Mouse (Mus musculus): ENCODE data around the gene Sirt1.
"Not testable (repeated sequence)": the region's sequence is repeated elsewhere in the genome, so short reads cannot be mapped to it uniquely, and the experiment has no call there.

Gene Sirt1

DNA sequence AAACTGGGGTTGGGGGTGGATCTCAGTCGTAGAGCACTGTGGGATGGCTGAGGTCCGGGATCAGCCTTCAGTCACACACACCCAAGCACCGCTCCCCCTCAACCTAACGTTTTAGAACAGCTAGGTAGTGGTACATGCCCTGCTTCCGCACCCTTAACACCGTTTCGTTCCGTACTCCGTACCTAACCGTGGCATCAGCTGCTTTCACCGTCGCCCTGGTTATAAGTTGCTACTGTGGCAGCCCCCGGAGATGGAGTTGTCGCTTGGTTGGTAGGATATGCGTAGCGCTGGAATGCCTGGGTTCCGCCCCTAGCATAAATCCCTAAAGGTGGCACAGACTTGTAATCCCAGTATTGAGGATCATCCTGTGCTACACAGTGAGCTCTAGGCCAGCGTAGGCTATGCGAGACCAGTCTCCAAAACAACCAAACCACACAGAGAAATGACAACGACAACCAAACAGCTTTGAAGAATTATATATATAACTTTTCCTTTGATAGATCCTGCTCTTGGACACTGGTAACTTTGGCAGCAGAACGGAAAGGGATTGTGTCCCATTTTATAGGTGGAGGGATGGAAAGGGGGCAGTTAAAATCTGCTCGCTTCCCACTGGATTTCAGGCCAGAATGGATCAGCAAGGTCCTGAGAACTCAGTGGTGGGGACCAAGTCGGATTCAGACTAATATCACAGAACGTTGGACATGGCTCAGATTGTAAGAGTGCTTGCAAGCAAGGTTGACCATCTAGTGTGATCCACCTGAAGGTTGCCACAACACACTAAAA lies at the start of gene Sirt1:
Sirt1 (minus strand) TSS at position 207 of the 783 bp plus-strand sequence.
- DNase-seq (ENCODE audit: low read depth, low spot score) = no peak

GRCm38 (mm10) chr10:63429785-63430305 lies 48.3 kb upstream of the Sirt1 start, which contains the start of gene Ctnna3:
Gene Ctnna3, plus strand, starts transcription at chr10:63430098.
- peak; percentile 87 for DNase-seq (ENCODE audit: low read depth, low spot score)

DNA sequence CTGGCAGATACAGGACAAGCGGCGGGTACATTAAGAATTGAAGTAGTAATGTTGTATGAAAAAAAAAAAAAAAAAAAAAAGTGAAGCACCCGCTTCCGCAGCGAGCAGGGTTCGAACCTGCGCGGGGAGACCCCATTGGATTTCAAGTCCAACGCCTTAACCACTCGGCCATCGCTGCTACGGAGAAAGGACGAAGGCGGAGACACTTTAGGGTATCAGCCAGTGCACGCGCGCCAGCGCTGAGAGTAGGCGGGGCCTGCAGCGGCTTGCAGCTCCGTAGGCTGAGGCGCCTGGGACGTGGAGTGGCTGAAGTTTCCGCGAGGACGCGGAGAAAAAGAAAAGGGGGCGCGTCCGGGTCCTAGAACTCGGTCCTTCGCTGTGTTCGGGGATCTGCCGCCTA lies 47.9 kb upstream of the Sirt1 start:
- peak; percentile 90 for DNase-seq (ENCODE audit: low read depth, low spot score)

- DNase-seq (ENCODE audit: low read depth, low spot score) = no peak
Measured at GRCm38 (mm10) chr10:63429023-63429340, 47.5 kb upstream of the Sirt1 start.

- no peak for DNase-seq (ENCODE audit: low read depth, low spot score)
Measured at GRCm38 (mm10) chr10:63428243-63429022, 46.9 kb upstream of the Sirt1 start.

DNA sequence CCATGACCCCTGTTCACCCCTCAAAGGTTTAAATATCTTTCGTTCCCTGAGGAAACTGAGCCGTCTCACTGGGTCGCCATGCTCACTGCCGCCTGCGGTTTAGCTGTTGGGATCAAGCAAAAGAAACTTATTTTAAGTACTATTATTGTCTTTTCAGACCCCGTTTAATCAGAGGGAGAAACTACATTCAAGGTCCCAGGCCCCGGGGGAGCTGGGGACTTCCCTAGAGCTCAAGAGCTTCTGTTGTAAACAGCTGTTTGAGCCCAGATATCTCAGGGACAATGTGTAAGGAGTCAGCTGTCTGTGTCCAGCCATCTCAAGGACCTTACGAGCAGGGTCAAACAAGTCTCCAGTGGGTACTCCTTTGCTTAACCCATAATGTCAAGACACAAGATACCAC lies 45.6 kb upstream of the Sirt1 start:
- no peak for DNase-seq (ENCODE audit: low read depth, low spot score)

- DNase-seq (ENCODE audit: low read depth, low spot score) = no peak
Measured at GRCm38 (mm10) chr10:63424475-63424814, 42.9 kb upstream of the Sirt1 start.

DNA sequence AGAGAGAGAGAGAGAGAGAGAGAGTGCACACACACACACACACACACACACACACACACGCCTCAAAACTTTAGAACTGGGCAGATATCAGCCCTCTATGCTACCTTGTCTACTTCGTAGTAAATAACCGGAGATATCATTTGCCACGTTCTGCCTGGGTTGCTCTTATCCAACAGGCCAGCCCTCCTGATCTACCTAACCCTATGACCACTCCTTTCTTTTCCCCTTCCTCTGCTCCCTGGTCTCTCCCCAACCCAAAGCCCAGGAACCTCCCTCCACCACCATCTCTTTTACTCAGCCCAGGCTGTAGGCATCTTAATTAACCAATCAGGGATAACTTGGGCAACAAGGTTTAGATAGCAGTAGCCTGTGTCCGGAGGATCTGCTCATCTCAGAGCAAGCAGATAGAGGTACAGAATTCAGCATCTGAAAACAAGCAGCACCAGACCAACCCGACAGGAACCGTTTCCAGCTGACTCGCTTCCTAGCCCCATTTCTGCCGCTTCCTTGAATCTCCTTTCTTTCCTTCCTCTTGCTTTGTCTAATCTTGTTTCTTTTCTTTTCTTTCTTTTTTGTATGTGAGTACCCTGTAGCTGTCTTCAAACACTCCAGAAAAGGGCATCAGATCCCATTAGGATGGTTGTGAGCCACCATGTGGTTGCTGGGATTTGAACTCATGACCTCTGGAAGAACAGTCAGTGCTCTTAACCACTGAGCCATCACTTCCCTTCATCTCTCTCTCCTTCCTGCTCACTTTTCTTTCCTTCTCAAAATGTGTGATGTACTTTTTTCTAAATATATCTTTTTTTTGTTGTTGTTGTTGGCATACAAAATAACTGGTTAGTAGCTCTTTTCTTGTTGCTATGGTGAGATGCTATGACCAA lies 42.3 kb upstream of the Sirt1 start:
- DNase-seq (ENCODE audit: low read depth, low spot score) = no peak

- no peak for DNase-seq (ENCODE audit: low read depth, low spot score)
Measured at GRCm38 (mm10) chr10:63422736-63422992, 41.2 kb upstream of the Sirt1 start.

DNA sequence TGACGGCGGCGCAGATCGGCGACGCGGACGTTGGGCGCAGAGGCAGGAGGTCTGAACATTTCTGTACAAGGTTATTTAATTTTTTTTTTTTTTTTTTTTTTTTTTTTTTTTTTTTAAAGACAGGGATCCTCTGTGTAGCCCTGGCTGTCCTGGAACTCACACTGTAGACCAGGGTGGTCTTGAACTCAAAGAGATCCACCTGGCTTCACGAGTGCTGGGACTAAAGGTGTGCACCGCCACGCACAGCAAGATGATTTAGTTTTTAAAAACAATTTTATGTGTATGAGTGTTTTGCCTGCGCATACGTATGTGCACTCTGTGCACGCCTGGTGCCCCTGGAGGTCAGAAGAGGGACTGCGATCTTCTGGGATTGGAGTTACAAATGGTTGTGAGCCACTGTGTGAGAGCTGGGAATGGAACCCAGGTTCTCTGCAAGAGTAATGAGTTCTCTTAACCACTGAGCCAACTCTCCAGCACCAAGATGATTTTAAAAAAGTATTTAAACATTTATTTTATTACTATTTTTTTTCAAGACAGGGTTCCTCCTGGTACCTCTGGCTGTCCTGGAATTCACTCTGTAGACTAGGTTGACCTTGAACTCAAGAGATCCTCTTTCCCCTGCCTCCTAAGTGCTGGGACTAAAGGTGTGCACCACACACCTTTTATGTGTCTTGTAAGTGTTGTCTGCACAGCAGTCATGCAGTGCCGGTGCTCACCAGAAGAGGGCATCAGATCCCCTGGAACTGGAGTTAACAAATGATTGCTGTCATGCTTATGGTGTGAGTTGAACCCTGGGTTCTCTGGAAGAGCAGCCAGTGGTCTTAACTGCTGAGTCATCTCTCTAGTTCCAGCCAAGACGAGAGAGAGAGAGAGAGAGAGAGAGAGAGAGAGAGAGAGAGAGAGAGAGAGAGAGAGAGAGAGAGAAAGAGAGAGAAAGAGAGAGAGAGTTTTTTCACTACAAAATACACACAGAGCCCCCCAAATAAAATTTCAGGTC lies 40.5 kb upstream of the Sirt1 start, which contains the start of gene Gm7075:
Gm7075 (minus strand) TSS at position 51 of the 997 bp plus-strand sequence.
- peak; percentile 80 for DNase-seq (ENCODE audit: low read depth, low spot score)

DNA sequence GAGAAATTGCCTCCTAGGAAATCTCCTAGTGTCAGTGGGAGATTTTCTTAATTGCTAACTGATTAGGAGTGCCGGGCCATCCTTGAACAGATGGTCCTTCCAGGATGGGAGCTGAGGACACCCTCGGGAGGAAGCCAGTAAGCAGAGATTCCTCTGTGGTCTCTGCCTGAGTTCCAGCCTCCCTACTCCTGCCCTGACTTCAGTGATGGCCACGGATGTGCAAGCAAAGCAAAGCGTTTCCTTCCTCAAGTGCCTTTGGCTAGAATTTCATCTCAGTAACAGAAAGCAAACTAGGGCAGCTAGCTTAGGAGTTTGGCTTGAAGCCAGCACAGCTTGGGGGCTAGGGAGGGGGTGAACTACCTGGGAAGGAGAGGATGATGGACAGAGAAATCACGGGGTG lies 35.6 kb upstream of the Sirt1 start:
- DNase-seq (ENCODE audit: low read depth, low spot score) = no peak

DNA sequence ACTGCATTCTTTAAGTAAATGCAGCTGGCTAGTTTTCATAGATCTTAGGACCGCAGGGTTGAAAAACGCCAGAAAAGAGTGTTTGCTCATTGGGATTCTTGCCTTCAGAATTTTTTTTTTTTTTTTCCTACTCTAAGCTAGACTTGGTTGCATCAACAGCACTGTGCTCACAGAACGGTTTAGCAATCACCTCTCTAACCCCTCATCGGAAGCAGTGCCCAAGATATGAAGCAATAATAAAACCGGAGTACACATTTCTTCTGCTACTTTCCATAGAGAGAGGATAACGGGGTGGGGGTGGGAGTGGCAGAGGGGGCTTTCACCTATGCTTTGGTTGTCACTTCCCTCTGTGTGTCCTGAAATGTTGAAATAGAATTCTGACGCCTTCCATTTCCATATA lies 34.3 kb upstream of the Sirt1 start:
- no peak for DNase-seq (ENCODE audit: low read depth, low spot score)

DNA sequence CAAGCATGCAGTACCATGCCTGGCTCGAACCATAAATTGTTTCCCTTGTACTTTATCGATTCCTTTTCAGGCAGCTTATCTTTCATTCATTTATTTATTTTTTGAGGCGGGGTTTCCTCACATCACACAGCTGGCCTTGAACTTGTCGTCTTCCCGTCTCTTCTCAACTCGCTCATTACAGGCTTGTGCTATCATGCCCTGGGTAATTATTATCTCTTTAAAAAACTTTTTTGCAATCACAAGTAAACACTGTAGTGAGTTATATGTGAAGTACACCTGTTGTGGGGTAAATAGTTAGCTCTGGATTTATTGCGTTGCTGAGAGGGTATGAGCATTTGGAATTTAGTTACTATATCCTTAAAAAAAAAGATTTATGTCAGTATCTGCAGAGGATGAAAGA lies 33.8 kb upstream of the Sirt1 start:
- no peak for DNase-seq (ENCODE audit: low read depth, low spot score)

DNA sequence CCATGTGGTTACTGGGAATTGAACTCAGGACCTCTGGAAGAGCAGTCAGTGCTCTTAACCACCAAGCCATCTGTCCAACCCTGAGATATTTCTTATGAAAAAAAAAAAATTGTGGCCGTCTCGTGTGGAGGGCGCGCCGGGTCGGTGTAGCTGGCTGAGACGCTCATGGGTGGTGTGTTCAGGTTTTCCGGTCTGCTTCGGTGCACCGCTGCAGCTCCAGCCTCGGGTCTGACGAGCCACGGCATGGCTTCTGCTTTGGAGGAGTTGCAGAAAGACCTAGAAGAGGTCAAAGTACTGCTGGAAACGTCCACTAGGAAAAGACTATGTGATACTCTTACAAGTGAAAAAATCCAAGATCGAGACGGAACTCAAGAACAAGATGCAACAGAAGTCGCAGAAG lies 31.3 kb upstream of the Sirt1 start:
- DNase-seq (ENCODE audit: low read depth, low spot score) = no peak

GRCm38 (mm10) chr10:63411674-63412073 lies 30.2 kb upstream of the Sirt1 start:
- DNase-seq (ENCODE audit: low read depth, low spot score) = not testable (repeated sequence)

DNA sequence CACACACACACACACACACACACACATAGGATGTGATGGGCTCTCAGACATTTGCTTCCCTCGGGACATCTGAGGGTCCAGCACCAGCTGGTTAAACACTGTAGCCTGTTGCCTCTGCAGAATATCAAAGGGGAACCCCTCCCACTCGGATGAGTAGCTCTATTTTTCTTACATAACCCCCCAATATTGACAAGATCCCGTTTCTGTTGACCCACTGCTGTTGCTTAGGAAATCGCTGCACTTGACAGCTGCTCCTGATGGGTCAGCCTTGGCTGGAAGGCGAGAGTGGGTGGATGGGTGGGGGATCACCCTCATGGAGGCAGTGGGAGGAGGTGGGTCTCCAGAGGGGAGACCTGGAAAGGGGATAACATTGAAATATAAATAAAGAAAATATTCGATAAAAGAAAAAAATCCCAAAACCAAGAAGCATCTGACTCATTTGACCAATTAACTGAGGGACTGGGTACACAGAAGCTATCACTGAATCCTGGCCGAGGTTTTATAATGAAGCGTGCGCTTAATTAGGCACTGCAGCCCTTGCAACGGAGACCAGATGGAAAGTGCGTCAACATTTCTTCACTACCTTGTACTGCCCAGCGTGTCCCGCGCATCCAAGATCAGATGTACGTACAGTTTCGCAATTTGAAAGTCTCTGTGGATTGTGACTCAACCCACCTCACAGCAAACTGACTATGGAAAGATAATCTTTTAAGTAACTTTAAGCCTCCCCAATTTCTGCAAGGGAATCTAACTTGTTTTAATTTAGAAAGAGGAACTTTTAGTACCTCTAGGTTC lies 28.9 kb upstream of the Sirt1 start:
- no peak for DNase-seq (ENCODE audit: low read depth, low spot score)

DNA sequence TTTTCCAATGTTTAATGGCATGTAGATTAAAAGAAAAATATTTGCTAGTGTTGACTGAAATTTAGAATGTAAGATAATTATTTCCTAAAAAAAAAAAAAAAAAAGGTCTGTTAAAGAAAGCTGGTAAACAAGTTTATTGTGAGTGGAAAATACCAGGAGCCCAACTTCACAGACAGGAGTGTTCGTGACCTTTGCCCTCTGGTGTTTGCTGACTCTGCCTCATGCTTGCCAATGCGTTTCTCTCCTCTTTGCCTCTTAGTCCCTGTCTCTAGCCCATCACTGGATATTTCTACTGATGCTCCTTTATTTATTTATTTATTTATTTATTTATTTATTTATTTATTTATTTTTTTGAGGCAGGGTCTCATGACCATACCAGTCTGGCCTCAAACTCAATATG lies 22.1 kb upstream of the Sirt1 start:
- DNase-seq (ENCODE audit: low read depth, low spot score) = no peak

DNA sequence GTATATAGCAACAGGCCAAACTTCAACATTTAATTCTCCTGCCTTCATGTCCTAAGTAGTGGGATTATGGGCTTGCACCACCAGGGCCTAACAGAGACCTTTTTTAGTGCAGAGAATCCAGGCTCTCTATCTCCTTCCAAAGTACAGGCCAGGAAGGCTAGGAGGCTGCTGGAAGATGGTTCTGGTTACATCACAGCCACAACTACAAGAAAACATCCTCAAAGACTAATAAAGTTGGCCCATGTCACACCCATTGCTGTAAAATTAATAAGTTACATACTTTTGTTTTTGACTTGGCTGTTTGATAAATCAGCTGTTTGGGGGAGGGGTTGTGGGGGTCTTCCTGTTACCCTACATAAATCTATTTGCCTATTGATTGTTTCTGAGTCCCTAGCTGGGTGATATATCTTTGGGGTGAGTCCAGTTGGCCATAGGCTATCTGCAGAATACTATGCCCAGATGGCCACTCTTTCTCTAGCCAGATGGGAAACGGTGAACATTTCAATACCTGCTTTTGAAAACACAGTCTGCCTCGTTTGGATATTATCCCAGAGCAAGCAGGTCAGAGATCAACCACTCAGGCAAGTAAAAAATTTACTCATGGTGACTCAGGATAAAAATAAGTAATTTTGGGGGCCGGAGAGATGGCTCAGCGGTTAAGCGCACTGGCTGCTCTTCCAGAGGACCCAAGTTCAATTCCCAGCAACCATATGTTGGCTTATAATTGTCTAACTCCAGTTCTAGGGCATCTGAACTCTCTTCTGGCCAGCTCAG lies 21.4 kb upstream of the Sirt1 start:
- no peak for DNase-seq (ENCODE audit: low read depth, low spot score)

GRCm38 (mm10) chr10:63396963-63397362 lies 15.5 kb upstream of the Sirt1 start:
- DNase-seq (ENCODE audit: low read depth, low spot score) = no peak

All from WW6 (cell line).